Mouse (Mus musculus) olfactory bulb, adult 2 months (tissue): ENCODE results near the gene Gm39115. TPM values are rescaled to one million over a fixed set of nuclear protein-coding genes. Genes with fewer than 3 reads are reported as not detected.

Source experiments
- H3K27ac ChIP-seq: fragments of 200-500 bp; 2 replicates; pipeline ENCODE4 v1.5.1; 2012; ENCODE audit warnings: low read depth, low read length; ENCODE audit not compliant: insufficient read depth
- H3K4me1 ChIP-seq: fragments of 200-500 bp; 2 replicates; pipeline ENCODE4 v1.6.1; 2012; ENCODE audit warnings: low read length; ENCODE audit not compliant: control insufficient read depth, insufficient read depth
- H3K4me3 ChIP-seq: fragments of 200-500 bp; 2 replicates; pipeline ENCODE4 v1.5.1; 2012; ENCODE audit warnings: mild to moderate bottlenecking, low read depth, low read length, moderate library complexity; ENCODE audit not compliant: insufficient read depth
- CTCF ChIP-seq: fragments of 200-500 bp; IDR thresholded peaks from 2 replicates; pipeline ENCODE4 v1.5.1; 2012; ENCODE audit warnings: low read depth, mild to moderate bottlenecking, low read length, moderate library complexity; ENCODE audit not compliant: insufficient read depth
- POLR2A ChIP-seq: fragments of 200-500 bp; IDR thresholded peaks from 2 replicates; pipeline ENCODE4 v1.6.1; 2012; ENCODE audit warnings: mild to moderate bottlenecking, low read depth, low read length, moderate library complexity; ENCODE audit not compliant: insufficient read depth
- WGBS: fragments of 180-500 bp; shearing (Covaris S2); methylation state at CpG from one replicate; pipeline ENCODE4 v1.1.7; 2018; 5-methylcytosine and 5-hydroxymethylcytosine counted together
- polyA plus RNA-seq: library from polyadenylated mRNA; stranded (reverse); fragments of >200 nt; gene quantifications from 2 replicates; pipeline ENCODE4 v1.2.4, GENCODE M21; 2012; ENCODE audit warnings: low replicate concordance; ENCODE audit not compliant: missing spikeins, insufficient read depth, insufficient read length

Gm39115 gene
- polyA plus RNA-seq, 1 experiment, result not detected

GRCm38 (mm10) chr7:142119632-142120031 is 16.2 kb downstream of the Gm39115 start:
- WGBS, result 35% methylated on average over 5 of the region's 5 CpGs
- Histone ChIP-seq H3K4me1 (no peaks in the 10 kb centered on the region), H3K4me3 (no peak overlapping the region), H3K27ac (no peak overlapping the region)
- TF ChIP-seq POLR2A, result no peak
- TF ChIP-seq CTCF, result no peak

- no peak for TF ChIP-seq CTCF
- no peak for TF ChIP-seq POLR2A
- Histone ChIP-seq H3K27ac (no peak overlapping the region), H3K4me1 (no peaks in the 10 kb centered on the region), H3K4me3 (no peak overlapping the region)
- WGBS, result 62% methylated on average over 5 of the region's 5 CpGs
Measured at GRCm38 (mm10) chr7:142104747-142105146, 31.1 kb downstream of the Gm39115 start.

DNA sequence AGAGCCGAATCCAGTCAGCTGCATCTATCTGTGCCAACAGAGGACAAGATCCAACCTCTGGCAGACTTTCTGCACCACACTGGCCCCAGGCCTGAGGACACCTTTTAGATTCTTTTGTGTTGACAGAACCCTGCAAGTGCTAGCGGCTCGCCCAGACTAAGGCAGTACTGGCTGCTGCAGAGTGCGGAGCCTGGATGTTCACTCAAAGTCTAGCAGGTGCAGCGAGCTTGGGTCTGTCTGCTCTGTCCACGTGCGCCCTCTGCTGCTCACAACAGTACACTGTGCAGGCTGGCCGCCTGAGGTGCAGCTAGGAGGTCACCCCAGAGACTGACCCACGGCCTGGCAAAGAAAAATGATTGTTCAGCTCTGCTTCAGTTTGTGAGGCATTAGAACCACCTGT is 38.1 kb downstream of the Gm39115 start:
- no peak overlapping the region for H3K4me3 ChIP-seq
- H3K27ac ChIP-seq, result no peak overlapping the region
- WGBS, result 3% methylated on average over 9 of the region's 9 CpGs
- peaks cover 13% of the 10 kb centered on the region for H3K4me1 ChIP-seq
- TF ChIP-seq POLR2A (no peak), CTCF (peak; percentile 92)

GRCm38 (mm10) chr7:142096701-142097100 is 39.1 kb downstream of the Gm39115 start:
- H3K27ac ChIP-seq, result no peak overlapping the region
- 79% methylated on average over 4 of the region's 4 CpGs for WGBS
- H3K4me1 ChIP-seq, result peaks cover 21% of the 10 kb centered on the region
- H3K4me3 ChIP-seq, result no peak overlapping the region
- no peak for TF ChIP-seq POLR2A
- no peak for TF ChIP-seq CTCF

- 4% methylated on average over 63 of the region's 63 CpGs for WGBS
- Histone ChIP-seq H3K27ac (peak within 1 kb of the TSS; percentile 99), H3K4me3 (peak within 1 kb of the TSS; percentile 98), H3K4me1 (peaks cover 33% of the 10 kb centered on the region)
- no peak for TF ChIP-seq CTCF
- TF ChIP-seq POLR2A, result peak; percentile 54
Measured at GRCm38 (mm10) chr7:142095183-142095931, 40.5 kb downstream of the Gm39115 start, which contains the start of gene Dusp8. Gene Dusp8, minus strand, starts transcription at chr7:142095843.

DNA sequence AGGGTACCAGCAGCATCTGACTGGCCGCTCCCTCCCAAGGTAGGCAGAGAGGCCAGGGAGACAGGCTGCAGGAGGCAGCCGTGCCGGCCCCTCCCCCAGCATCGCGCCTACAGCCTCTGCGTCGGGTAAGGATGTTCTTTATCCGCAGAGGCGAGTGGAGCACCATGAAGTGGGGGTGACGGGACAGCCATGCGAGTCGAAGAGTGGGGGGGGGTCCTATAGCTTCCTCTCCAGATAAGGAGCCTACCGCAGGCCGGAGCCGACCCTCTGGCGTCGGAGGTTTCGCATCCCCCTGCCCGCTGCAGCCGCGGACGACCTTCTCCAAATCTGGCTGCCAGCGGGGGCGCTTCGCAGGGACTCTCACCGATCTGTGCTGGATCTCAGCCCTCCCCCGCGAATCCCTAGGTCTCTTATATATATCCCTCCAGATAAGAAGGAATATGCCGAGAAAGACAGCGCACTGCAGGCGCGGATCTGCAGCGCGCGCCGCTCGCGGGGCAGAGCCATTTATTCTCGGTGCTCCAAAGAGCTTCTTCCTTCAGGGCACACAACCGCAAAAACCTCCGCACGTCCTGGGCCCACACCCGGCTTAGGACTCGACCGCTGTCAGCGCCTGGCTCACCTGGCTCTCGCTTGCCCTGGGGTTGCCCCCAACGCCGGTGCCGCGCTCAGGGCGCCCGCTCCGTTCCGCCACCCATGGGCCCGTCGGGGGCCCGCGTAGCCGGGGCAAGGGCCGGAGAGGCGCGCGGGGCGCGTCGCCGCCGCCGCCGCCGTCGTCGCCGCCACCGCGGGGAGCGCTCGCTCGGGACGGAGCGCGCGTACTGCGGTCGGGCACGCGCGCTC is 41.3 kb downstream of the Gm39115 start:
- Histone ChIP-seq H3K4me3 (peak overlapping the region; percentile 98), H3K4me1 (peaks cover 40% of the 10 kb centered on the region), H3K27ac (peak overlapping the region; percentile 99)
- no peak; the same call in 1 of the 2 replicates for TF ChIP-seq POLR2A
- no peak for TF ChIP-seq CTCF
- WGBS, result 2% methylated on average over 89 of the region's 89 CpGs

GRCm38 (mm10) chr7:142093696-142094240 is 42.1 kb downstream of the Gm39115 start:
- Histone ChIP-seq H3K4me1 (peaks cover 48% of the 10 kb centered on the region), H3K27ac (peak overlapping the region; percentile 99), H3K4me3 (peak overlapping the region; percentile 98)
- TF ChIP-seq POLR2A, result no peak
- no peak for TF ChIP-seq CTCF
- 16% methylated on average over 6 of the region's 6 CpGs for WGBS

GRCm38 (mm10) chr7:142092991-142093390 is 42.8 kb downstream of the Gm39115 start:
- H3K4me3 ChIP-seq, result peak overlapping the region; percentile 98
- H3K27ac ChIP-seq, result no peak overlapping the region
- peaks cover 54% of the 10 kb centered on the region for H3K4me1 ChIP-seq
- TF ChIP-seq POLR2A, result no peak
- TF ChIP-seq CTCF, result no peak
- WGBS, result 22% methylated on average over 1 of the region's 1 CpGs
